Mouse (Mus musculus): ENCODE results near the gene Klhdc8b. TPM values are rescaled to one million over a fixed set of nuclear protein-coding genes. Genes with fewer than 3 reads are reported as not detected.
A peak's percentile ranks its signal among the peaks of the same experiment; 100 is the strongest.

Klhdc8b gene
- polyA plus RNA-seq, 1 experiment from 2014 or later, result 9.1 TPM

DNA sequence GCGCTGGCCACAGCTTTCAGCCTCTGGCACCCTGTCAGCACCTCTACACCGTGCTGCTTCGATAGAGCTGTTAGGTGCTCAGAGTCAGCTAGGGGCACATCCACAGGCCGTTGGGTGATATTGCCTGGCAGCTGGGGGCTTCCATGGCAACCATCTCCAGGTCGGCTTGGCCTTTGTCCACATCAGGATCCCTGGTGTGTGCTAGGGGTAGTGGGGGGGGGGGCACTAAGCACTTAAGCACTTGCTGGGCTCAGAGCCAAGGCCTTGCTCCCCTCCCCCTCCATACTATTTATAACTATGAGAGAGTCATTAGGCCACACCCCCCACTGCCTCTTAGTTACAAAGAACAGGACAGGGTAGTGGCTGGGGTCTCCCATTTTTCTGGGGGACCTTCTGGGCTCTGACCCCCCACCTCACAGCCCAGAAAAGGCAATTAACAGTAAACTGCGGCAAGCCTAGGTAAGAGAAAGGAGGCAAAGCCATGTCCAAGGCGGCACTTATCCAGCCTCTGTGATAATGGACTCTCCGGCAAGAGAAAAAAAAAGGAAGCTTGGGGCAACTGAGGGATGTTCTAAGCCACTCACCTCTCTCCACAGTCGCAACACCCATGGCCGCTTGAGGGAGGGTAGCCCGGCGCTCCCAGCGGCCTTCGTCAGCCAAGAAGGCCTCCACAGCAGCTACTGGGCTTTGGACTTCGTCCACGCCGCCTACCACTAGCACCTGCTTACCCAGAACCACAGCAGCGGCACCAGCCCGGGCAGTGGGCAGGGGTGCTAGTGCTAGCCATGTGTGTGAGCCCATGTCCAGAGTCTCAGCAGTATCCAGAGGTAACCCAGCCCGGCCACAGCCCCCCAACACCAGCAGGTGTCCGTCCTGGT, 10.8 kb downstream of the Klhdc8b start:
- DNase-seq (no peak), ATAC-seq (no peak)
- no peak overlapping the region for H3K4me3 ChIP-seq (ENCODE audit: low read depth, low read length)
- no peaks in the 10 kb centered on the region for H3K27me3 ChIP-seq (ENCODE audit: insufficient read depth, low read length)
- 0 out of 2 replicates have a peak overlapping the region, but pooled peaks have one; percentile 3 for H3K27ac ChIP-seq (ENCODE audit: low read depth)
- H3K36me3 ChIP-seq (replicated peaks; ENCODE audit: insufficient read depth, low read length), result no peaks in the 10 kb centered on the region
- H3K9ac ChIP-seq (replicated peaks), result no peak overlapping the region
- no peak for TF ChIP-seq EP300 (IDR thresholded peaks at IDR 0.05; ENCODE audit: low read depth)
- no peak for TF ChIP-seq CTCF (IDR thresholded peaks at IDR 0.05; ENCODE audit: low read depth)
- H3K4me2 ChIP-seq (ENCODE audit: low read depth, low read length), result peak overlapping the region; percentile 100
- no peaks in the 10 kb centered on the region for H3K9me3 ChIP-seq (ENCODE audit: low read length)
- peaks cover 24% of the 10 kb centered on the region for H3K4me1 ChIP-seq (ENCODE audit: insufficient read depth)
- WGBS (ENCODE audit: insufficient replicate concordance), result 70% methylated on average over 21 of the region's 21 CpGs

- DNase-seq, result no peak
Measured at GRCm38 (mm10) chr9:108449860-108450259, 11.5 kb downstream of the Klhdc8b start.

DNA sequence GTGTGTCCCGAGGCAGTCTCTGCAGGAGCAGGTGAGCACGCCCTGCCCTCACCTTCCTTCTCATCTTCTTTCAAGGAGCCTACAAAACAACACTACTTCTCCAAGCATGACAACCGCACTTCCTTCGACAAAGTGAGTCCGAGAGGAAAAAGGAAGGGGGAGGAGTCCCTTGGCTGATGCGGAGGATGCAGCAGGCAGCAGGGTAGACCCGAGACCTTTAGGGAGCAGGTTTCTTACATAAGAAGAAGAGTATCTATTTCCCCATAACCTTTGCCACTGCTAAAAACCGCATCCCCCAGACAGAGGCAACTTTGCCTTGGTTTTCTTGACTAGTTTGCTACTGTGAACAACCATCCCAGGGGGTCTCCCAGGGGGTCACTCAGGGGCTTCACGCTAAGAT, 16.3 kb downstream of the Klhdc8b start:
- Histone ChIP-seq H3K9me3 (ENCODE audit: low read length) (no peaks in the 10 kb centered on the region), H3K27ac (ENCODE audit: low read depth) (no peak overlapping the region), H3K4me2 (ENCODE audit: low read depth, low read length) (no peak overlapping the region), H3K4me1 (ENCODE audit: insufficient read depth) (peaks cover under 1% of the 10 kb centered on the region), H3K9ac (replicated peaks) (no peak overlapping the region), H3K4me3 (ENCODE audit: low read depth, low read length) (no peak overlapping the region), H3K36me3 (replicated peaks; ENCODE audit: insufficient read depth, low read length) (no peaks in the 10 kb centered on the region), H3K27me3 (ENCODE audit: insufficient read depth, low read length) (no peaks in the 10 kb centered on the region)
- no peak for ATAC-seq
- TF ChIP-seq CTCF (IDR thresholded peaks at IDR 0.05; ENCODE audit: low read depth), result no peak
- TF ChIP-seq EP300 (IDR thresholded peaks at IDR 0.05; ENCODE audit: low read depth), result no peak
- 38% methylated on average over 9 of the region's 9 CpGs for WGBS (ENCODE audit: insufficient replicate concordance)
- no peak for DNase-seq

More at GRCm38 (mm10) chr9:108449860-108450259, 11.5 kb downstream of the Klhdc8b start:
- Histone ChIP-seq H3K4me2 (ENCODE audit: low read depth, low read length) (peak overlapping the region; percentile 100; the same call in 1 of the 2 replicates), H3K9ac (replicated peaks) (no peak overlapping the region), H3K27ac (ENCODE audit: low read depth) (no peak overlapping the region), H3K4me3 (ENCODE audit: low read depth, low read length) (no peak overlapping the region), H3K9me3 (ENCODE audit: low read length) (no peaks in the 10 kb centered on the region), H3K36me3 (replicated peaks; ENCODE audit: insufficient read depth, low read length) (no peaks in the 10 kb centered on the region), H3K27me3 (ENCODE audit: insufficient read depth, low read length) (no peaks in the 10 kb centered on the region), H3K4me1 (ENCODE audit: insufficient read depth) (peaks cover 24% of the 10 kb centered on the region)
- no peak for ATAC-seq
- no peak for TF ChIP-seq EP300 (IDR thresholded peaks at IDR 0.05; ENCODE audit: low read depth)
- TF ChIP-seq CTCF (IDR thresholded peaks at IDR 0.05; ENCODE audit: low read depth), result no peak
- WGBS (ENCODE audit: insufficient replicate concordance), result 73% methylated on average over 4 of the region's 4 CpGs

- Histone ChIP-seq H3K36me3 (replicated peaks; ENCODE audit: insufficient read depth, low read length) (no peaks in the 10 kb centered on the region), H3K4me3 (ENCODE audit: low read depth, low read length) (no peak overlapping the region), H3K9me3 (ENCODE audit: low read length) (no peaks in the 10 kb centered on the region), H3K4me1 (ENCODE audit: insufficient read depth) (no peaks in the 10 kb centered on the region; the same call in 1 of the 2 replicates), H3K27ac (ENCODE audit: low read depth) (no peak overlapping the region), H3K9ac (replicated peaks) (no peak overlapping the region), H3K4me2 (ENCODE audit: low read depth, low read length) (no peak overlapping the region), H3K27me3 (ENCODE audit: insufficient read depth, low read length) (no peaks in the 10 kb centered on the region)
- TF ChIP-seq CTCF (IDR thresholded peaks at IDR 0.05; ENCODE audit: low read depth), result no peak
- TF ChIP-seq EP300 (IDR thresholded peaks at IDR 0.05; ENCODE audit: low read depth), result no peak
- WGBS (ENCODE audit: insufficient replicate concordance), result 85% methylated on average over 11 of the region's 11 CpGs
- ATAC-seq, result no peak
- no peak for DNase-seq
Measured at GRCm38 (mm10) chr9:108441236-108441919, 20.0 kb downstream of the Klhdc8b start.

DNA sequence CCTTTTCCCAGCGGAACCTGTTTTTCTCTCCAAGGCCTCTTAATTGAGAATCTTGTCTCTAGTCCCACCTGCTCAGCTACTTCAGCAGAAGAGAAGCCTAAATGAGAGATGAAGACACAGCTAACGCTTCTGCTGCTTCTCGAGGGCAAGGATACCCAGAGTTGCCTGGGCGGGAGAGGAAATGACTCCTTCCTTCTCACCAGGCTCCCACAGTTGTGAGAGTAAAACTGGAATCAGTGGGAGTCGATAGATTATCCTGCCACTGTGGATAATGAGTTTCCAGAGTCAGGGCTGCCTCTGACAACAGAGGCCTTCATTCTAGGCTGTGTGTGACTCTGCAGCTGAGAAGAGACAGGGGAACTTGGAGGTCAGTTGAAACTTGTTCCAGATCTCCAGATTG, 20.9 kb downstream of the Klhdc8b start:
- ATAC-seq (no peak), DNase-seq (no peak)
- Histone ChIP-seq H3K4me1 (ENCODE audit: insufficient read depth) (no peaks in the 10 kb centered on the region; the same call in 1 of the 2 replicates), H3K9me3 (ENCODE audit: low read length) (no peaks in the 10 kb centered on the region), H3K4me2 (ENCODE audit: low read depth, low read length) (no peak overlapping the region), H3K27me3 (ENCODE audit: insufficient read depth, low read length) (no peaks in the 10 kb centered on the region), H3K9ac (replicated peaks) (no peak overlapping the region), H3K27ac (ENCODE audit: low read depth) (no peak overlapping the region), H3K36me3 (replicated peaks; ENCODE audit: insufficient read depth, low read length) (no peaks in the 10 kb centered on the region), H3K4me3 (ENCODE audit: low read depth, low read length) (no peak overlapping the region)
- 66% methylated on average over 5 of the region's 5 CpGs for WGBS (ENCODE audit: insufficient replicate concordance)
- TF ChIP-seq EP300 (IDR thresholded peaks at IDR 0.05; ENCODE audit: low read depth), result no peak
- TF ChIP-seq CTCF (IDR thresholded peaks at IDR 0.05; ENCODE audit: low read depth), result no peak

DNA sequence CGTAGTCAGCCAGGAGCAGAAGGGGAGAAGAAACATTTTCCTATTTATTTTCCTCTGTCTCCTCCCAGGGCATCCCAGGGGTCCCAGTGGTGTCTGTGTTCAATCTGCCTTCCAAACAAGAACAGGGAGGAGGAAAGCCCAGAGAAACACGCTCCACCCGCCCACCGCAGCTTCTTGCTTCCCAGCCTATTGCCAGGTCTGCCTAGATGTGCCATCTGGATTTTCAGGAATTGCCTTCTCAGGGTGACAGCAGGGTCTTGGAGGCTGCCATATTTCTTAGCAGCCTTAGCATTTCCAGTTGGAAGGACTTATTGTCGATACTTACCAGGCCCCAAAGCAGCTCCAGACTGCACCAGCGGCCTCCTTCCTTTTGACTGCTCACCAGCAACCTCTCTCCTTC, 22.2 kb downstream of the Klhdc8b start:
- Histone ChIP-seq H3K9me3 (ENCODE audit: low read length) (no peaks in the 10 kb centered on the region), H3K36me3 (replicated peaks; ENCODE audit: insufficient read depth, low read length) (no peaks in the 10 kb centered on the region), H3K4me3 (ENCODE audit: low read depth, low read length) (no peak overlapping the region), H3K4me2 (ENCODE audit: low read depth, low read length) (no peak overlapping the region), H3K27ac (ENCODE audit: low read depth) (no peak overlapping the region), H3K9ac (replicated peaks) (no peak overlapping the region), H3K27me3 (ENCODE audit: insufficient read depth, low read length) (no peaks in the 10 kb centered on the region), H3K4me1 (ENCODE audit: insufficient read depth) (no peaks in the 10 kb centered on the region)
- DNase-seq, result no peak
- TF ChIP-seq CTCF (IDR thresholded peaks at IDR 0.05; ENCODE audit: low read depth), result no peak
- TF ChIP-seq EP300 (IDR thresholded peaks at IDR 0.05; ENCODE audit: low read depth), result no peak
- no peak for ATAC-seq
- whole genome bisulfite sequencing (ENCODE audit: insufficient replicate concordance), result 79% methylated on average over 6 of the region's 6 CpGs
